Mouse (Mus musculus) liver, embryonic 14.5 days (tissue): ENCODE data around the gene Gm10638. TPM values are rescaled to one million over a fixed set of nuclear protein-coding genes. Genes with fewer than 3 reads are reported as not detected.

Source experiments
- ATAC-seq: fragments of 200-750 bp; cut with Nextera tagmentation; 2 replicates; pipeline ENCODE4 v1.8.0; 2017; ENCODE audit warnings: moderate number of reproducible peaks, mild to moderate bottlenecking, moderate library complexity; ENCODE audit not compliant: insufficient read depth
- DNase-seq, 3 experiments: peaks; one replicate each; pipeline ENCODE4 v3.0.0-alpha.2; 2012 to 2013; ENCODE audit warnings: low read depth in 3 of 3, low spot score in 3 of 3
- H3K27ac ChIP-seq: fragments of 300-500 bp; sonication (generic); 2 replicates; pipeline ENCODE4 v1.5.1; 2014; ENCODE audit warnings: moderate library complexity, mild to moderate bottlenecking, control low read depth, inconsistent platforms
- H3K27me3 ChIP-seq: fragments of 300-500 bp; sonication (generic); 2 replicates; pipeline ENCODE4 v1.6.1; 2014; ENCODE audit warnings: mild to moderate bottlenecking, low read length, moderate library complexity; ENCODE audit not compliant: control insufficient read depth, insufficient read depth
- H3K36me3 ChIP-seq: fragments of 300-500 bp; sonication (generic); replicated peaks from 2 replicates; pipeline ENCODE4 v1.6.1; 2014; ENCODE audit warnings: low read depth; ENCODE audit not compliant: control insufficient read depth, insufficient read depth
- H3K4me1 ChIP-seq, 2 experiments: fragments of 200-500 bp in 1 of 2; fragments of 300-500 bp in 1 of 2; sonication (generic) in 1 of 2; replicated peaks; 2 replicates each; pipeline ENCODE4 v1.6.1; 2012 to 2014; ENCODE audit warnings: antibody characterized with exemption in 1 of 2, inconsistent platforms in 1 of 2, low read length in 1 of 2; ENCODE audit not compliant: control insufficient read depth in 2 of 2, insufficient read depth in 2 of 2
- H3K4me2 ChIP-seq: fragments of 300-500 bp; sonication (generic); 2 replicates; pipeline ENCODE4 v1.6.1; 2014; ENCODE audit warnings: low read depth, mild to moderate bottlenecking, control low read depth, moderate library complexity
- H3K4me3 ChIP-seq, 2 experiments: fragments of 200-500 bp in 1 of 2; fragments of 300-500 bp in 1 of 2; sonication (generic) in 1 of 2; 2 replicates each; pipeline ENCODE4 v1.5.1; 2012 to 2014; ENCODE audit warnings: low read depth in 2 of 2, low read length in 2 of 2, mild to moderate bottlenecking in 2 of 2, control low read depth in 1 of 2, inconsistent platforms in 1 of 2, moderate library complexity in 1 of 2; ENCODE audit not compliant: insufficient read depth in 1 of 2
- H3K9ac ChIP-seq: fragments of 300-500 bp; sonication (generic); replicated peaks from 2 replicates; pipeline ENCODE4 v1.6.1; 2014; ENCODE audit warnings: mild to moderate bottlenecking, control low read depth, moderate library complexity
- H3K9me3 ChIP-seq: fragments of 300-500 bp; sonication (generic); 2 replicates; pipeline ENCODE4 v1.6.1; 2016; ENCODE audit warnings: low read length, mixed read lengths; ENCODE audit not compliant: control insufficient read depth
- CTCF ChIP-seq: IDR thresholded peaks from 2 replicates; pipeline ENCODE4 v1.5.1; 2016; ENCODE audit warnings: antibody characterized with exemption, low read depth, control low read depth
- EP300 ChIP-seq: IDR thresholded peaks from 2 replicates; pipeline ENCODE4 v1.6.1; 2016; ENCODE audit warnings: antibody characterized with exemption, low read depth
- WGBS: fragments of 180-500 bp; shearing (Covaris S2); extraction: QIAGEN DNeasy Blood & Tissue Kit; methylation state at CpG from one replicate; pipeline ENCODE4 v1.1.7; 2014; ENCODE audit not compliant: insufficient replicate concordance; 5-methylcytosine and 5-hydroxymethylcytosine counted together
- polyA plus RNA-seq, 2 experiments: library from polyadenylated mRNA; depleted of rRNA in 1 of 2; stranded (reverse) in 1 of 2; unstranded in 1 of 2; fragments of >200 nt; fragmentation: Nextera tagmentation in 1 of 2; extraction: Ambion mirVana in 1 of 2; gene quantifications; 2 replicates each; pipeline versions ENCODE4 v1.2.1 to v1.2.3; 2012 to 2014

Gm10638 gene
- polyA plus RNA-seq, 2 experiments: 0.33 to 1.1 TPM

DNA sequence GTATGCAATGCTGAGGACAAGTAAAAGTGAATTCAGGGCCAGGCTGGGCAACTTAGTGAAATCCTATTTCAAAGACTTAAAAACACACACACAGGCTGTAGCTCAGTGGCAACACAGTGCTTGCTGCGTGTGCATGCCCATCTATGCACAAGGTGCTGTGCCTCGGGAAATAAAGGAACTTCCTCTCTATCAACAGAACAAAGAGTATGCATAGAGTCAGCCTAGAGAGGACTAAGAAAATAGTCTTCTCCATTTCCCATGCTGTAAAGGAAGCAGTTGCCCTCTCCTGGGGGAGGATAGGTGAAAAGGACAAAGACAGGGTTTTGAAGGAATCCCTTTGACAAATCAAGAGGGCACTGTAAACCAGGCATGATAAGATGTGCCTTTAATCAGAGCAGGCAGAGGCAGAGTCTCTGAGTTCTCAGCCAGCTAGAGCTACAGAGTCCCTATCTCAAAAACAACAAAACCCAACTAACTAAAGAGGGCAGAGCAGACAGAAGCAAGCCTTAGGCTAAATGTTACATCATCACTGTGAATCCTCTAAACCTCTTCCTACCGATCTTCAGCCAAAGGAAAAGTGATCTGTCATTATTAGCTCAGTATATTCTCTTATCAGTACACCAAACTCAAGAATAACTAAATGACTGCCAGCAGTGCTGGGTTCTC, 9.9 kb upstream of the Gm10638 start:
- Histone ChIP-seq H3K4me2 (no peak overlapping the region), H3K4me1 (peaks cover 0 to 16% of the 10 kb centered on the region in 2 experiments), H3K27ac (no peak overlapping the region), H3K36me3 (no peaks in the 10 kb centered on the region), H3K4me3 (no peak overlapping the region), H3K9ac (no peak overlapping the region), H3K27me3 (no peaks in the 10 kb centered on the region), H3K9me3 (no peaks in the 10 kb centered on the region)
- ATAC-seq (0 out of 2 replicates have a peak, but pooled peaks have one; percentile 35), DNase-seq (no peak)
- no peak for TF ChIP-seq EP300
- no peak for TF ChIP-seq CTCF
- WGBS: 5% methylated on average over 3 of the region's 3 CpGs

DNA sequence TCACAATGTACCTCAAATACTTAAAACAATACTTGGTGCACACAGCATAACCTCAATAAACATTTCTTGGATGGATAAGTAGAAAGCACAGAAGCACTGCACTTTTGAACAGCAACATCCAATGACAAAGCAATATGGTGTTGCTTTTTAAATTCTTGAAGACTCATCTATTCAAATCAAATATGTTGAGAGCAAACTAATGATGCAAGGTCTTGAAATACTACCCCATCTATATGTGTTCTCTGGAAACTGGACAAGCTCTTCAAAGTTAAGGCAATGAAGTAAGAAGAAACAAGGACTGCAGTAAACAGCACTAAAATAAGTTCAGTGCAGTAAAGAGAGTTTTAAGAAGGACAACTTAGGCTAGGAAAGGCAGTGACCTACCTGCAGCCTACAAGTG, 4.6 kb upstream of the Gm10638 start:
- Histone ChIP-seq H3K4me1 (peaks cover 20 to 22% of the 10 kb centered on the region in 2 experiments), H3K4me3 (no peak overlapping the region)
- DNase-seq: no peak

DNA sequence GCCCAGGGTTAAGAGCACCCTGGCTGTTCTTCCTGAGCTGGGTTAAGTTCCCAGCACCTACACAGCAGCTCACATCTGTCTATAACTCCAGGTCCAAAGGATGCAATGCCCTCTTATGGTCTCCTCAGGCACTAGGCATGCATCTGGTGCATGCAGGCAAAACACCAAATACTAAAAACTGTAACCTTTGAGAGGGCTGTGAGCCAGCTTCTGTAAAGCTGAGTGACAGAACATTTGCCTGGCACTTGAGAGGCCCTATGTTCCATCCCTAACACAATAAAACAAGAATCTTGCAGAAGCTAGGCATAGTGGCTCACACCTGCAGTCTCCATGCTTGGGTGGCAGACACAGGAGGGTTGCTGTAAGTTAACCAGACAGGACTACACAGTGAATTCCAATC, 3.9 kb upstream of the Gm10638 start:
- H3K4me2 ChIP-seq: no peak overlapping the region
- TF ChIP-seq CTCF: no peak
- TF ChIP-seq EP300: no peak
- H3K4me1 ChIP-seq: peaks cover 19 to 20% of the 10 kb centered on the region in 2 experiments
- DNase-seq (no peak), ATAC-seq (no peak)
- H3K36me3 ChIP-seq: no peaks in the 10 kb centered on the region
- no peak overlapping the region for H3K4me3 ChIP-seq
- H3K9ac ChIP-seq: no peak overlapping the region
- no peaks in the 10 kb centered on the region for H3K27me3 ChIP-seq
- no peaks in the 10 kb centered on the region for H3K9me3 ChIP-seq
- no peak overlapping the region for H3K27ac ChIP-seq

More for the DNA sequence above, 4.6 kb upstream of the Gm10638 start:
- TF ChIP-seq CTCF (no peak), EP300 (no peak)
- no peak overlapping the region for H3K4me2 ChIP-seq
- H3K27me3 ChIP-seq: no peaks in the 10 kb centered on the region
- H3K36me3 ChIP-seq: no peaks in the 10 kb centered on the region
- H3K9me3 ChIP-seq: no peaks in the 10 kb centered on the region
- no peak overlapping the region for H3K9ac ChIP-seq
- no peak for ATAC-seq
- no peak overlapping the region for H3K27ac ChIP-seq

DNA sequence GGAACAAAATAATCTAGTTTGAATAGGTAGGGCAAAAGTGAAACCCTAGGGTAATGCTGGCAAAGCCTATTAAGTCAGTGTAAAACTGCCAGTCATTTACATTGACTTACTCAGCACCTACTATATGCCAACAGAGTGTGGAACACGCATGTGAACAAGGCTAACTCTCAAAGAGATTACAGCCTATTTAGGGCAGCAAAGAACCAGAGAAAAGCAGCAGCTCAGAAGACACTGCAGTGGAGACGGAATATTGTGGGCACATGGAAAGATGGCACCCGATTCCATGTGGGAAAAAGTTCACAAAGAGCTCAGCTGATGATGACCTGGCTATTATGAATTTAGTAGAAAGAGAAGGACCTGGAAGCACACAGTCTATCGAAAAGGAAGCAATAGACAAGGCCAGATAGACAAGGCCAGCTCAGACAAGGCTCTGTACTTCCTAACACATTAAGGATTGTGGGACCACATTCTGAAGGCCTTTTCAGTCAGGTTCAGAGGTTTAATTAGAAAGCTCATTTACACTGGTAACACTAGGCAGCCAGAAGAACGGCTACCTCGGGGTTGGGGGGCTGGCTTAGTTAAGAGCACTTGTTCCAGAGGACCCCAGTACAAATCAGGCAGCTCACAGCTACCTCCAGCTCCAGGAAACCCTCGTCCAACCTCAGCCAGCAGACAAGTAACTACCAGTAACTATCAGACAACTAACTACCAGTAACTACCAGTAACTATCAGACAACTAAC, 2.7 kb upstream of the Gm10638 start:
- DNase-seq: no peak
- Histone ChIP-seq H3K27me3 (no peaks in the 10 kb centered on the region), H3K9ac (no peak overlapping the region), H3K4me3 (no peak overlapping the region; a peak in 1 of 4 replicates), H3K4me1 (peaks cover 20 to 21% of the 10 kb centered on the region in 2 experiments), H3K27ac (peak overlapping the region; percentile 40), H3K4me2 (peak overlapping the region; percentile 36), H3K36me3 (no peaks in the 10 kb centered on the region), H3K9me3 (no peaks in the 10 kb centered on the region)
- 45% methylated on average over 7 of the region's 7 CpGs for WGBS
- no peak for ATAC-seq
- TF ChIP-seq EP300 (no peak), CTCF (no peak)
